Mouse (Mus musculus): ENCODE measurements around the gene Bcas1. TPM values are rescaled to one million over a fixed set of nuclear protein-coding genes. Genes with fewer than 3 reads are reported as not detected.

Bcas1 gene
- polyA plus RNA-seq, 1 experiment from 2014 or later = 1.5 TPM

GRCm38 (mm10) chr2:170321579-170321978 lies 106.1 kb downstream of the Bcas1 start:
- WGBS = 56% methylated on average over 5 of the region's 5 CpGs
- no peaks in the 10 kb centered on the region for H3K36me3 ChIP-seq (ENCODE audit: control insufficient read depth, insufficient read depth, low read length)
- no peak overlapping the region for H3K4me3 ChIP-seq (ENCODE audit: low read depth, low read length)
- no peak overlapping the region for H3K9ac ChIP-seq (replicated peaks; ENCODE audit: low read depth, low read length)
- ATAC-seq (ENCODE audit: insufficient number of reproducible peaks, insufficient read depth, low FRiP score, low read depth) = no peak
- no peaks in the 10 kb centered on the region for H3K27me3 ChIP-seq (ENCODE audit: control insufficient read depth, insufficient read depth, low read length)
- no peak overlapping the region for H3K27ac ChIP-seq (ENCODE audit: low read length)
- no peak overlapping the region for H3K4me2 ChIP-seq (replicated peaks; ENCODE audit: low read depth, low read length)
- H3K4me1 ChIP-seq (ENCODE audit: control insufficient read depth, insufficient read depth, low read length) = peaks cover 12% of the 10 kb centered on the region
- no peaks in the 10 kb centered on the region for H3K9me3 ChIP-seq (ENCODE audit: control insufficient read depth, low read depth, low read length)

GRCm38 (mm10) chr2:170319533-170320463 lies 107.8 kb downstream of the Bcas1 start:
- H3K4me1 ChIP-seq (ENCODE audit: control insufficient read depth, insufficient read depth, low read length) = peaks cover 12% of the 10 kb centered on the region
- H3K27ac ChIP-seq (ENCODE audit: low read length) = peak overlapping the region; percentile 62; the same call in 1 of the 2 replicates
- 16% methylated on average over 19 of the region's 20 CpGs for WGBS
- peak; percentile 3; the same call in 1 of the 2 replicates for ATAC-seq (ENCODE audit: insufficient number of reproducible peaks, insufficient read depth, low FRiP score, low read depth)
- no peaks in the 10 kb centered on the region for H3K36me3 ChIP-seq (ENCODE audit: control insufficient read depth, insufficient read depth, low read length)
- no peaks in the 10 kb centered on the region for H3K27me3 ChIP-seq (ENCODE audit: control insufficient read depth, insufficient read depth, low read length)
- peak overlapping the region; percentile 61 for H3K4me2 ChIP-seq (replicated peaks; ENCODE audit: low read depth, low read length)
- no peak overlapping the region for H3K9ac ChIP-seq (replicated peaks; ENCODE audit: low read depth, low read length)
- H3K9me3 ChIP-seq (ENCODE audit: control insufficient read depth, low read depth, low read length) = no peaks in the 10 kb centered on the region
- peak overlapping the region; percentile 33 for H3K4me3 ChIP-seq (ENCODE audit: low read depth, low read length)

GRCm38 (mm10) chr2:170318713-170319532 lies 108.7 kb downstream of the Bcas1 start:
- Histone ChIP-seq H3K9me3 (ENCODE audit: control insufficient read depth, low read depth, low read length) (no peaks in the 10 kb centered on the region), H3K4me2 (replicated peaks; ENCODE audit: low read depth, low read length) (peak overlapping the region; percentile 61), H3K36me3 (ENCODE audit: control insufficient read depth, insufficient read depth, low read length) (no peaks in the 10 kb centered on the region), H3K9ac (replicated peaks; ENCODE audit: low read depth, low read length) (no peak overlapping the region), H3K27ac (ENCODE audit: low read length) (peak overlapping the region; percentile 69; the same call in 1 of the 2 replicates), H3K4me1 (ENCODE audit: control insufficient read depth, insufficient read depth, low read length) (peaks cover 12% of the 10 kb centered on the region), H3K27me3 (ENCODE audit: control insufficient read depth, insufficient read depth, low read length) (no peaks in the 10 kb centered on the region), H3K4me3 (ENCODE audit: low read depth, low read length) (peak overlapping the region; percentile 33)
- ATAC-seq (ENCODE audit: insufficient number of reproducible peaks, insufficient read depth, low FRiP score, low read depth) = peak; percentile 96
- WGBS = 11% methylated on average over 25 of the region's 25 CpGs

GRCm38 (mm10) chr2:170316774-170317173 lies 110.9 kb downstream of the Bcas1 start:
- H3K9ac ChIP-seq (replicated peaks; ENCODE audit: low read depth, low read length) = no peak overlapping the region
- ATAC-seq (ENCODE audit: insufficient number of reproducible peaks, insufficient read depth, low FRiP score, low read depth) = no peak
- no peaks in the 10 kb centered on the region for H3K9me3 ChIP-seq (ENCODE audit: control insufficient read depth, low read depth, low read length)
- no peaks in the 10 kb centered on the region for H3K36me3 ChIP-seq (ENCODE audit: control insufficient read depth, insufficient read depth, low read length)
- no peak overlapping the region for H3K27ac ChIP-seq (ENCODE audit: low read length)
- 90% methylated on average over 4 of the region's 4 CpGs for WGBS
- no peaks in the 10 kb centered on the region for H3K27me3 ChIP-seq (ENCODE audit: control insufficient read depth, insufficient read depth, low read length)
- no peak overlapping the region for H3K4me3 ChIP-seq (ENCODE audit: low read depth, low read length)
- no peak overlapping the region for H3K4me2 ChIP-seq (replicated peaks; ENCODE audit: low read depth, low read length)
- peaks cover 12% of the 10 kb centered on the region for H3K4me1 ChIP-seq (ENCODE audit: control insufficient read depth, insufficient read depth, low read length)

- Histone ChIP-seq H3K27ac (ENCODE audit: low read length) (no peak overlapping the region), H3K4me1 (ENCODE audit: control insufficient read depth, insufficient read depth, low read length) (peaks cover 12% of the 10 kb centered on the region), H3K9ac (replicated peaks; ENCODE audit: low read depth, low read length) (no peak overlapping the region), H3K4me3 (ENCODE audit: low read depth, low read length) (no peak overlapping the region), H3K27me3 (ENCODE audit: control insufficient read depth, insufficient read depth, low read length) (no peaks in the 10 kb centered on the region), H3K4me2 (replicated peaks; ENCODE audit: low read depth, low read length) (no peak overlapping the region), H3K9me3 (ENCODE audit: control insufficient read depth, low read depth, low read length) (no peaks in the 10 kb centered on the region), H3K36me3 (ENCODE audit: control insufficient read depth, insufficient read depth, low read length) (no peaks in the 10 kb centered on the region)
- ATAC-seq (ENCODE audit: insufficient number of reproducible peaks, insufficient read depth, low FRiP score, low read depth) = no peak
- 87% methylated on average over 8 of the region's 8 CpGs for WGBS
Measured at GRCm38 (mm10) chr2:170316344-170316743, 111.3 kb downstream of the Bcas1 start.

- WGBS = 87% methylated on average over 6 of the region's 6 CpGs
- Histone ChIP-seq H3K4me1 (ENCODE audit: control insufficient read depth, insufficient read depth, low read length) (no peaks in the 10 kb centered on the region; the same call in 1 of the 2 replicates), H3K27me3 (ENCODE audit: control insufficient read depth, insufficient read depth, low read length) (no peaks in the 10 kb centered on the region), H3K36me3 (ENCODE audit: control insufficient read depth, insufficient read depth, low read length) (no peaks in the 10 kb centered on the region), H3K4me3 (ENCODE audit: low read depth, low read length) (no peak overlapping the region), H3K9ac (replicated peaks; ENCODE audit: low read depth, low read length) (no peak overlapping the region), H3K27ac (ENCODE audit: low read length) (no peak overlapping the region), H3K9me3 (ENCODE audit: control insufficient read depth, low read depth, low read length) (no peaks in the 10 kb centered on the region), H3K4me2 (replicated peaks; ENCODE audit: low read depth, low read length) (no peak overlapping the region)
- ATAC-seq (ENCODE audit: insufficient number of reproducible peaks, insufficient read depth, low FRiP score, low read depth) = no peak
Measured at GRCm38 (mm10) chr2:170310988-170311359, 116.7 kb downstream of the Bcas1 start.

GRCm38 (mm10) chr2:170310310-170310987 lies 117.2 kb downstream of the Bcas1 start:
- Histone ChIP-seq H3K9ac (replicated peaks; ENCODE audit: low read depth, low read length) (no peak overlapping the region), H3K27ac (ENCODE audit: low read length) (no peak overlapping the region), H3K4me1 (ENCODE audit: control insufficient read depth, insufficient read depth, low read length) (no peaks in the 10 kb centered on the region; the same call in 1 of the 2 replicates), H3K9me3 (ENCODE audit: control insufficient read depth, low read depth, low read length) (no peaks in the 10 kb centered on the region), H3K27me3 (ENCODE audit: control insufficient read depth, insufficient read depth, low read length) (no peaks in the 10 kb centered on the region), H3K4me2 (replicated peaks; ENCODE audit: low read depth, low read length) (no peak overlapping the region), H3K4me3 (ENCODE audit: low read depth, low read length) (no peak overlapping the region), H3K36me3 (ENCODE audit: control insufficient read depth, insufficient read depth, low read length) (no peaks in the 10 kb centered on the region)
- no peak for ATAC-seq (ENCODE audit: insufficient number of reproducible peaks, insufficient read depth, low FRiP score, low read depth)
- 67% methylated on average over 13 of the region's 13 CpGs for WGBS

GRCm38 (mm10) chr2:170308966-170309365 lies 118.7 kb downstream of the Bcas1 start:
- no peak overlapping the region for H3K27ac ChIP-seq (ENCODE audit: low read length)
- no peak overlapping the region for H3K4me2 ChIP-seq (replicated peaks; ENCODE audit: low read depth, low read length)
- H3K36me3 ChIP-seq (ENCODE audit: control insufficient read depth, insufficient read depth, low read length) = no peaks in the 10 kb centered on the region
- no peaks in the 10 kb centered on the region for H3K27me3 ChIP-seq (ENCODE audit: control insufficient read depth, insufficient read depth, low read length)
- no peaks in the 10 kb centered on the region; the same call in 1 of the 2 replicates for H3K4me1 ChIP-seq (ENCODE audit: control insufficient read depth, insufficient read depth, low read length)
- peak; percentile 75 for ATAC-seq (ENCODE audit: insufficient number of reproducible peaks, insufficient read depth, low FRiP score, low read depth)
- H3K9me3 ChIP-seq (ENCODE audit: control insufficient read depth, low read depth, low read length) = no peaks in the 10 kb centered on the region
- WGBS = 19% methylated on average over 9 of the region's 9 CpGs
- no peak overlapping the region for H3K9ac ChIP-seq (replicated peaks; ENCODE audit: low read depth, low read length)
- no peak overlapping the region for H3K4me3 ChIP-seq (ENCODE audit: low read depth, low read length)

Measured in stomach, embryonic 14.5 days (tissue).